Mouse (Mus musculus) retina, embryonic 14.5 days (tissue): ENCODE results near the gene F5.
A peak's percentile ranks its signal among the peaks of the same experiment; 100 is the strongest.

Experiments used
- DNase-seq: peaks from one replicate; pipeline ENCODE4 v3.0.0-alpha.2; 2015; ENCODE audit warnings: low spot score

Gene F5

GRCm38 (mm10) chr1:164151387-164152088 is at the start of gene F5:
Gene F5, plus strand, starts transcription at chr1:164151838.
- DNase-seq, result peak; percentile 40

GRCm38 (mm10) chr1:164109763-164110162 is 41.9 kb upstream of the F5 start:
- DNase-seq, result no peak

- no peak for DNase-seq
Observed at GRCm38 (mm10) chr1:164110591-164111329, 40.9 kb upstream of the F5 start.

- no peak for DNase-seq
Observed at GRCm38 (mm10) chr1:164114280-164114679, 37.4 kb upstream of the F5 start.

- DNase-seq, result no peak
Observed at GRCm38 (mm10) chr1:164114947-164115493, 36.6 kb upstream of the F5 start, which contains the start of gene Selp. Gene Selp, plus strand, starts transcription at chr1:164115264.

GRCm38 (mm10) chr1:164115647-164116046 is 36.0 kb upstream of the F5 start:
- no peak for DNase-seq

- no peak for DNase-seq
Observed at GRCm38 (mm10) chr1:164117869-164118268, 33.8 kb upstream of the F5 start.

- no peak for DNase-seq
Observed at GRCm38 (mm10) chr1:164119892-164120776, 31.5 kb upstream of the F5 start.

- DNase-seq, result no peak
Observed at GRCm38 (mm10) chr1:164120777-164121158, 30.9 kb upstream of the F5 start.

- DNase-seq, result no peak
Observed at GRCm38 (mm10) chr1:164123836-164124235, 27.8 kb upstream of the F5 start.

- no peak for DNase-seq
Observed at GRCm38 (mm10) chr1:164130013-164130412, 21.6 kb upstream of the F5 start.

- no peak for DNase-seq
Observed at GRCm38 (mm10) chr1:164132609-164133008, 19.0 kb upstream of the F5 start.

- no peak for DNase-seq
Observed at GRCm38 (mm10) chr1:164134101-164134500, 17.5 kb upstream of the F5 start.

- no peak for DNase-seq
Observed at GRCm38 (mm10) chr1:164135360-164135759, 16.3 kb upstream of the F5 start.

GRCm38 (mm10) chr1:164135960-164136359 is 15.7 kb upstream of the F5 start:
- no peak for DNase-seq

GRCm38 (mm10) chr1:164136636-164137035 is 15.0 kb upstream of the F5 start:
- DNase-seq, result no peak

- peak; percentile 90 for DNase-seq
Observed at GRCm38 (mm10) chr1:164138365-164139130, 13.1 kb upstream of the F5 start.

GRCm38 (mm10) chr1:164139464-164139863 is 12.2 kb upstream of the F5 start:
- DNase-seq, result no peak

- DNase-seq, result no peak
Observed at GRCm38 (mm10) chr1:164149083-164149482, 2.6 kb upstream of the F5 start.

GRCm38 (mm10) chr1:164152836-164153235 is 1.2 kb downstream of the F5 start:
- DNase-seq, result no peak

- no peak for DNase-seq
Observed at GRCm38 (mm10) chr1:164154983-164155382, 3.3 kb downstream of the F5 start.
